Mouse (Mus musculus) heart, adult 18-20 months (tissue): ENCODE results near the gene Olfr1506. TPM values are rescaled to one million over a fixed set of nuclear protein-coding genes. Genes with fewer than 3 reads are reported as not detected.
"Not testable (repeated sequence)": the region's sequence is repeated elsewhere in the genome, so short reads cannot be mapped to it uniquely, and the experiment has no call there.

Source experiments
- DNase-seq, 2 experiments: peaks; one replicate each; pipeline ENCODE4 v3.0.0; 2021 to 2022; ENCODE audit warnings: mixed read lengths in 1 of 2
- long read RNA-seq, 2 experiments: library from polyadenylated mRNA; stranded (forward); transcript quantifications; one replicate each; pipeline ENCODE4 v2.0.0; 2021
- total RNA-seq, 2 experiments: library from RNA; stranded (reverse); gene quantifications; 2 replicates each; pipeline ENCODE4 v1.2.3; 2021

The Olfr1506 gene
- total RNA-seq: not detected
- long read RNA-seq, experiment 1: 0 reads
- long read RNA-seq, experiment 2: 0 reads

GRCm38 (mm10) chr2:90224393-90224792 is at the start of gene Olfr1506:
Olfr1506 (minus strand) TSS chr2:90224493.
- not testable (repeated sequence) for DNase-seq

GRCm38 (mm10) chr2:90270932-90271331 is 46.6 kb upstream of the Olfr1506 start, which contains the start of gene Olfr1271:
Olfr1271 (minus strand) TSS chr2:90271032.
- DNase-seq: no peak

- DNase-seq: no peak
These were observed 33.2 kb upstream of the Olfr1506 start, which contains the start of gene Olfr142 for GRCm38 (mm10) chr2:90257492-90257891. Olfr142 (minus strand) TSS chr2:90257592.

GRCm38 (mm10) chr2:90199606-90200005 is 24.7 kb downstream of the Olfr1506 start:
- DNase-seq: not testable (repeated sequence)

GRCm38 (mm10) chr2:90195285-90195684 is 29.0 kb downstream of the Olfr1506 start:
- DNase-seq: not testable (repeated sequence)

GRCm38 (mm10) chr2:90194750-90195149 is 29.5 kb downstream of the Olfr1506 start:
- not testable (repeated sequence) for DNase-seq

- DNase-seq: not testable (repeated sequence)
These were observed 37.2 kb downstream of the Olfr1506 start for GRCm38 (mm10) chr2:90187082-90187481.

GRCm38 (mm10) chr2:90186082-90186481 is 38.2 kb downstream of the Olfr1506 start:
- not testable (repeated sequence) for DNase-seq

Other genes starting within 250 kb of the Olfr1506 start
- not detected for gene Olfr1261, start 233.3 kb downstream of the Olfr1506 start, total RNA-seq
- not detected for gene Olfr1262, start 224.3 kb downstream of the Olfr1506 start, total RNA-seq
- not detected for gene Olfr1263, start 212.4 kb downstream of the Olfr1506 start, total RNA-seq
- gene Olfr1264, start 198.9 kb downstream of the Olfr1506 start, total RNA-seq: not detected
- gene Olfr1265, start 189.2 kb downstream of the Olfr1506 start, total RNA-seq: not detected
- gene Olfr140, start 160.9 kb downstream of the Olfr1506 start, total RNA-seq: not detected
- gene Olfr1269, start 103.1 kb downstream of the Olfr1506 start, total RNA-seq: not detected
- gene Olfr32, start 82.2 kb downstream of the Olfr1506 start, total RNA-seq: not detected
- gene Olfr1270, start 71.4 kb downstream of the Olfr1506 start, total RNA-seq: not detected
- not detected for gene Olfr142, start 33.1 kb upstream of the Olfr1506 start, total RNA-seq
- not detected for gene Olfr1271, start 46.5 kb upstream of the Olfr1506 start, total RNA-seq
- gene Olfr1272, start 68.3 kb upstream of the Olfr1506 start, total RNA-seq: not detected
- under 1 TPM in 1 of 2 experiments, not detected in 1; 0.15 TPM for gene Gm13769, start 97.7 kb upstream of the Olfr1506 start, total RNA-seq
- not detected for gene Olfr1274-ps, start 174.2 kb upstream of the Olfr1506 start, total RNA-seq